Mouse (Mus musculus) hindbrain, embryonic 13.5 days (tissue): ENCODE data around the gene Sv2a. TPM values are rescaled to one million over a fixed set of nuclear protein-coding genes. Genes with fewer than 3 reads are reported as not detected.

ENCODE experiments used
- ATAC-seq: fragments of 200-750 bp; cut with Nextera tagmentation; 2 replicates; pipeline ENCODE4 v1.8.0; 2017; ENCODE audit warnings: moderate TSS enrichment; ENCODE audit not compliant: low FRiP score
- H3K27ac ChIP-seq: fragments of 300-500 bp; sonication (generic); 2 replicates; pipeline ENCODE4 v1.5.1; 2015; ENCODE audit warnings: inconsistent platforms, mild to moderate bottlenecking, moderate library complexity
- H3K27me3 ChIP-seq: fragments of 300-500 bp; sonication (generic); 2 replicates; pipeline ENCODE4 v1.6.1; 2015; ENCODE audit warnings: mild to moderate bottlenecking, inconsistent platforms
- H3K36me3 ChIP-seq: fragments of 300-500 bp; sonication (generic); 2 replicates; pipeline ENCODE4 v1.6.1; 2015; ENCODE audit warnings: mild to moderate bottlenecking, inconsistent platforms
- H3K4me1 ChIP-seq: fragments of 300-500 bp; sonication (generic); replicated peaks from 2 replicates; pipeline ENCODE4 v1.6.1; 2015; ENCODE audit warnings: inconsistent platforms
- H3K4me2 ChIP-seq: fragments of 300-500 bp; sonication (generic); 2 replicates; pipeline ENCODE4 v1.6.1; 2015; ENCODE audit warnings: inconsistent platforms, mild to moderate bottlenecking, moderate library complexity
- H3K4me3 ChIP-seq: fragments of 300-500 bp; sonication (generic); 2 replicates; pipeline ENCODE4 v1.5.1; 2015; ENCODE audit warnings: mild to moderate bottlenecking, inconsistent platforms
- H3K9ac ChIP-seq: fragments of 300-500 bp; sonication (generic); 2 replicates; pipeline ENCODE4 v1.6.1; 2015; ENCODE audit warnings: mild to moderate bottlenecking, inconsistent platforms
- H3K9me3 ChIP-seq: fragments of 300-500 bp; sonication (generic); 2 replicates; pipeline ENCODE4 v1.6.1; 2016; ENCODE audit warnings: inconsistent platforms
- WGBS: fragments of 180-500 bp; shearing (Covaris S2); methylation state at CpG from one replicate; pipeline ENCODE4 v1.1.7; 2015; 5-methylcytosine and 5-hydroxymethylcytosine counted together
- microRNA-seq: library from miRNA; unstranded; fragments of <30 nt; microRNA quantifications from one replicate; pipeline ENCODE4, GENCODE M21; 2016
- polyA plus RNA-seq: library from polyadenylated mRNA; unstranded; fragments of >200 nt; fragmentation: Nextera tagmentation; extraction: Ambion mirVana; gene quantifications from 2 replicates; pipeline ENCODE4 v1.2.1, GENCODE M21; 2015

Gene Sv2a
- polyA plus RNA-seq, 1 experiment from 2014 or later = 84.0 TPM

DNA sequence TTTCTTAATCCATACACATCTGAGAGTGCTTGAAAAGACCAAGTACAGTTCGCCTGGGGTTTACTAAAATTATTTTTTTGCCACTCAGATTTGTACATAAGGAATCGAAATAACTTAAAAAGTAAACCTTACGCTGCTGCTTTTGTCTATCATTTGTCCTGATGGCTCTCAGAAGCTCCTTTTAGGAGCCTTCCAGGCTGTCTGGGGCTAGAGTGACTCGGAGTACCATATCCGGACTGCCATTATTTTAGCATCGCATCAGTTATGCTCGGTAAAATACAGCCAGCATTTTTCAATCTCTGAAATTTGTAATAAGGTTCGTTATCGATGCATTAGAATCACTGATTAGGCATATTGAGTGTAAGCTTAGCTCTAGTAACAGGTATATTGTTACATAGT lies 59.8 kb downstream of the Sv2a start:
- ATAC-seq = no peak
- WGBS = 76% methylated on average over 9 of the region's 9 CpGs
- H3K4me3 ChIP-seq = peak overlapping the region; percentile 20

DNA sequence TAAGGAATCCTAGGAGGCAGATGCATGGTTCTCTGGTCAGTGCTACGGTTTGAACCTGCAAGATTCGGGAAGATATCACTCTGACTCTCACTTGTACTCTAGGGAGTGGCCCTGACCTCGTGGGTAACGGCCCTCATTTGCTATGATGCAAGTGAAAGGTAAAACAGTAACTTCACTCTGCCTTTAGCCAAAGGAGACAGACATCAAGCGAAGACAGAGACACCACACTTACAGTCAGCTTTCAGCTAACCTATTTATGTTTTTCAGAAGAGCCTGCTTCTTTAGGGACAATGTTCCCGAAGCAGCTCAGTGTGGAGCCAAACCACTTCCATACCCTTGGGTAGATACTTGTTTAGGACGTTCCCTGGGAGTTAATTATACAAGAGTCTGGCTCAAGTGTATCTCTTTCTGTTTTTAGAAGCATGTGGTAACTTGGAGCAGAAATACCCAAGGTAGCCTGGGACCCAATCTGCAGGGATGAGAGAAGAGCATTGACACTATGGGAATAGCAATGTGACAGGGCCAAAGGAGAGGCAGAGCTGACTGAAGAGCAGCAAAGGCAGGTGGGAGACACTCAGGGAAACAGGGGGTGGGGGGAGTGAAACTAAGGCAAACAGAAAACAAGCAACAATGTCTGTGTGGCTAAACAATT lies 63.1 kb downstream of the Sv2a start:
- Histone ChIP-seq H3K36me3 (no peaks in the 10 kb centered on the region), H3K27ac (peak overlapping the region; percentile 99), H3K27me3 (no peaks in the 10 kb centered on the region), H3K9me3 (no peaks in the 10 kb centered on the region), H3K4me2 (peak overlapping the region; percentile 66), H3K4me3 (0 out of 2 replicates have a peak overlapping the region, but pooled peaks have one; percentile 50), H3K4me1 (peaks cover 32% of the 10 kb centered on the region), H3K9ac (peak overlapping the region; percentile 80)
- no peak for ATAC-seq
- WGBS = 84% methylated on average over 7 of the region's 7 CpGs

More for the DNA sequence above, 59.8 kb downstream of the Sv2a start:
- H3K4me2 ChIP-seq = peak overlapping the region; percentile 38
- H3K9ac ChIP-seq = peak overlapping the region; percentile 65
- H3K27me3 ChIP-seq = no peaks in the 10 kb centered on the region
- peak overlapping the region; percentile 75 for H3K27ac ChIP-seq
- H3K4me1 ChIP-seq = peaks cover 34% of the 10 kb centered on the region
- no peaks in the 10 kb centered on the region for H3K36me3 ChIP-seq
- no peaks in the 10 kb centered on the region for H3K9me3 ChIP-seq

Small RNA genes within 50 kb of the gene (microRNA-seq; reads per million reads assigned to microRNA genes)
- gene Gm44492 (not detected), gene Gm47311 (not detected)

Other genes starting within 250 kb of the Sv2a start
- 59.5 and 65.4 TPM in 2 replicates for gene Plekho1, start 185.2 kb upstream of the Sv2a start, polyA plus RNA-seq
- gene Vps45, start 122.7 kb upstream of the Sv2a start, polyA plus RNA-seq = 62.9 and 64.0 TPM in 2 replicates
- gene Otud7b, start 76.6 kb upstream of the Sv2a start, polyA plus RNA-seq = 11.0 and 13.6 TPM in 2 replicates
- 11.5 and 12.8 TPM in 2 replicates for gene Mtmr11, start 19.1 kb upstream of the Sv2a start, polyA plus RNA-seq
- gene Sf3b4, start 8.8 kb upstream of the Sv2a start, polyA plus RNA-seq = 149 and 151 TPM in 2 replicates
- 64.0 and 65.6 TPM in 2 replicates for gene Bola1, start 38.6 kb downstream of the Sv2a start, polyA plus RNA-seq
- 1.0 TPM in 1 of 2 replicates, not detected in the other for gene Hist2h2ab, start 38.7 kb downstream of the Sv2a start, polyA plus RNA-seq
- 3.1 and 3.6 TPM in 2 replicates for gene Hist2h2ac, start 39.7 kb downstream of the Sv2a start, polyA plus RNA-seq
- gene Hist2h2be, start 40.0 kb downstream of the Sv2a start, polyA plus RNA-seq = 4.3 TPM in 2 replicates
- gene Hist2h3c2, start 58.0 kb downstream of the Sv2a start, polyA plus RNA-seq = 4.1 and 5.3 TPM in 2 replicates
- 64.9 and 67.2 TPM in 2 replicates for gene Hist2h2aa2, start 59.1 kb downstream of the Sv2a start, polyA plus RNA-seq
- 15.6 and 29.2 TPM in 2 replicates for gene Hist2h2aa1, start 64.3 kb downstream of the Sv2a start, polyA plus RNA-seq
- 0.62 TPM in 1 of 2 replicates, not detected in the other for gene Hist2h3c1, start 65.5 kb downstream of the Sv2a start, polyA plus RNA-seq
- 5.2 and 6.1 TPM in 2 replicates for gene Hist2h4, start 82.2 kb downstream of the Sv2a start, polyA plus RNA-seq
- 19.6 and 22.4 TPM in 2 replicates for gene Hist2h3b, start 87.5 kb downstream of the Sv2a start, polyA plus RNA-seq
- 2.7 and 3.4 TPM in 2 replicates for gene Hist2h2bb, start 88.6 kb downstream of the Sv2a start, polyA plus RNA-seq
- 1.5 and 1.7 TPM in 2 replicates for gene Fcgr1, start 112.8 kb downstream of the Sv2a start, polyA plus RNA-seq